Mouse (Mus musculus) right cerebral cortex, postnatal 14 days (tissue): ENCODE measurements around the gene Zfp672.
"Not testable (repeated sequence)": the region's sequence is repeated elsewhere in the genome, so short reads cannot be mapped to it uniquely, and the experiment has no call there.

Experiments used
- DNase-seq: peaks from one replicate; pipeline ENCODE4 v3.0.0; 2022

Gene Zfp672

GRCm38 (mm10) chr11:58323570-58324340, 6.4 kb downstream of the Zfp672 start:
- no peak for DNase-seq

- DNase-seq, result peak; percentile 96
Observed at GRCm38 (mm10) chr11:58322824-58323569, 7.1 kb downstream of the Zfp672 start.

DNA sequence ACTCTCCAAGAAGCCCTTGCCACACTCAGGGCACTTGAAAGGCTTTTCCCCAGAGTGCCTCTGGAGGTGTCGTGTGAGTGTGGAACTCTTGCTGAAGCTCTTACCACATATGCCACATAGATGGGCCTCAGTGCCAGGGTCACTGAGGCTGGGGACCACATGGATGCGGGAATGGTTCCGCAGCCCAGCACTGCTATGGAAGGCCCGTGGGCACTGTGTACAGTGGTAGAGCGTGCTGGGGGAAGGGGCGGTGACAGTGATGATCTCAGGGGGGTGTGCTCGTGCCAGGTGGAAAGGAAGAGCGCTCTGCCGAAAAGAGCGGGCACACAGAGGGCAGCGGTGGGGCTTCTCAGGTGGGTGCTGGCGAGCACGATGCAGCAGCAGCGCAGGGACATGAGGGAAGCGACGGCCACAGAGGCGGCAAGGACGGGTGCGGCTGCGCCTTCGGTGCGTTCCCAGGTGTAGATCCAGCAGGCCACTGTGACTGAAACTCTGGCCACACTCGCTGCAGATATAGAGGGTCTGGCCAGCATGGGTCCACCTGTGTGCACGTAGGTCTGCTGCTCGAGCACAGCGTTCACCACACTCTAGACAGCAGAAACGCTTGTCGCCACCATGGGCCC, 13.3 kb downstream of the Zfp672 start:
- no peak for DNase-seq

DNA sequence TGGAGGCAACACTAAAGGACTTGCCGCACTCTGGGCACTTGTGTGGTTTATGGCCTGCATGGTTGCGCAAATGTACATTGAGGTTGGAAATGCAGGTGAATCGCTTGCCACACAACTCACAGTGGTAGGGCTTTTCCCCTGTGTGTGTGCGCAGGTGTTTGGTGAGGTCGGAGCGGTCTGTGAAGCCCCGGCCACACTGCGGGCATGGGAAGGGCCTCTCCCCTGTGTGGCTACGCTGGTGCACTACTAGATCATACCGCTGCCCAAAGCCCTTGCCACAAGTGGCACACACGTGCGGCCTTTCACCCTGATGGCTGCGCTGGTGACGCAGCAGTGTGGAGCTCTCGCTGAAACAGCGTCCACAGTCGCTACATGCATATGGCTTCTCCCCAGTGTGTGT, 13.8 kb downstream of the Zfp672 start:
- no peak for DNase-seq

GRCm38 (mm10) chr11:58315536-58316168, 14.5 kb downstream of the Zfp672 start:
- DNase-seq, result no peak

- DNase-seq, result peak; percentile 30
Observed at GRCm38 (mm10) chr11:58314069-58314468, 16.1 kb downstream of the Zfp672 start.

DNA sequence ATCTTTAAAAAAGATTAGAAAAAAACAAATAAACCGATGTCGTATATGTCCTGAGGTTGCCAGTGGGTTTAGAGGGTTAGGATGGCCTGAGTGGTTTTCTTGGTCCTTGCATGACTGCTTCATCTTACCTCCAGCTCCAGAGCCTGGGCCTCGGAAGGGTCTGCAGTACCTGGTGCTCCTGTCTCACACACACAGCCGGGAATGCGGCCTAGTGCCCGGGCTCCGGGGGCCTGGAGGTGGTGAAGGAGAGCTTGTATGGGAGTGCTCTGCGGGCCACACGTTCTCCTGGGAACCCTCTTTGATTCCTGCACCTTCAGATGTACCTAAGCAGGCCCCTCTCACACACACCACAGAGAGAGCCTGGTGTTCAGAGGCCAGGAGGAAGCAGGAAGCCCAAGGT, 21.5 kb downstream of the Zfp672 start:
- no peak for DNase-seq

DNA sequence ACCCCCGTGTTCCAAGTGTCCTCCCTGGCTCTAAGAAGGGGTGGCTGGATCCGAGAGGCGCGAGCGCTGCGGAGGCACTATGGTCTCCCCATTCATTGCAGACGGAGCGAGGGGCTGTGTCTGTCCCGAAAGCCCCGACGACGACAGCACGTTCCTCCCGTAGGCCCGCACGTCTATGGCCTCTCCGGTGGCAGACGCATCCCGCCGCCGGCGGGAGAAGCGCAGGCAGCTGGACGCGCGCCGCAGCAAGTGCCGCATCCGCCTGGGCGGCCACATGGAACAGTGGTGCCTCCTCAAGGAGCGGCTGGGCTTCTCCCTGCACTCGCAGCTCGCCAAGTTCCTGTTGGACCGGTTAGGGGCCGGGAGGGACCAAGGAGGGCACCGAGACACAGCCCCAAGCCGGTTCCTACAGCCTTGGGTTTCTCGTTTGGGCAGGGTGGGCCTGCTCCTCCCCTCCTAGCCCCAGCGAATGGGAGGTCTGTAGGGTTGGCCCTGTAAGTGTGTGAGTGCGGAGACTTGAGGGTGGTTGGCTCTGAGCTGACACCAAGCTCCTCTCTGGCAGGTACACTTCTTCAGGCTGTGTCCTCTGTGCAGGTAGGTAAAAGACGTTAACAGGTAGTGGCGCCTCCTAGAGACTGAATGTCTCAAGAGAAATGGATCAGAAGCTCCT, 22.6 kb downstream of the Zfp672 start:
- DNase-seq, result peak; percentile 50

DNA sequence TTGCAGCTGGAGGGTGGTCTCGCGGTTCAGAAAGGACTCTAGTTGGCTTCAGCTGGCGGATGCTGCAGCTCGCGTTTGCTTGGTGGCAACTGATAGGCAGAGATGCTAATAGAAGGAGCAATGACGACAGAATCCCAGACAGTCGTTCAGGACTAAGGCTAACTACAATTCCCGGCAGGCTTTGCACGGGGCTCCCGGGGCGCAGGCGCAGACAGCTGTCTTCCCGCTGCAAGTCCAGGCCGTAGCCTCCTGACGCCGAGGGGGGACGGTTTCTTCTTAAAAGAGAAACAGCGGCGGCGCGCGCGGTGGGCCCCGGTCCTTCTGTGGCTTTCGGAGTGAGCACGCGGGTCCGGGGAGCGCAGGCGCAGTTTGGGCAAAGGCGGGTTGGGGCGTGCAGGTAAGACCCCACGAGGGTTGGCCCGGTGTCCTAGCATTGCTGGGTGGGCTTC, 23.3 kb downstream of the Zfp672 start, which contains the start of gene Zfp692:
Zfp692 (plus strand) TSS at position 210 of the 449 bp plus-strand sequence.
- DNase-seq, result peak; percentile 97

GRCm38 (mm10) chr11:58305299-58305698, 24.8 kb downstream of the Zfp672 start:
- not testable (repeated sequence) for DNase-seq

DNA sequence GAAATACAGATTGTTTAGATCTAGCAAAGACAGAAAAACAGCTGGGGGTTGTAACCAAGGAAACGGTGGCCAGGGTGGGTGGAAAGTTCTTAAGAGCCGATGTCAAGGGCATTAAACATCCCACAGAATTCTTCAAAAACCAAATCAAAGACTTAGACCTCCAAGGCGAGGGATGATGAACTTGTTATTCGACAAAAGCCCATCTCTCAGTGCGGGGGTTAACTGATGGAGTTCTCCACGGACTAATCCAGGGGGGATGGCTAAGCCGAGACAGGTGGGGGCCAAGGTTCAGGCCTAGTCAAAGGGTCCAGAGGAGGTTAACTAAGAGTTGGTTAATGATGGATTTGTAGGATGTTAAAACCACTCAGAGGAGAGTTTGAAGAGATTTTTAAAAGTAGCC, 26.5 kb downstream of the Zfp672 start:
- DNase-seq, result no peak

GRCm38 (mm10) chr11:58302774-58303445, 27.2 kb downstream of the Zfp672 start:
- no peak for DNase-seq

- peak; percentile 90 for DNase-seq
Observed at GRCm38 (mm10) chr11:58301837-58302754, 28.0 kb downstream of the Zfp672 start.

DNA sequence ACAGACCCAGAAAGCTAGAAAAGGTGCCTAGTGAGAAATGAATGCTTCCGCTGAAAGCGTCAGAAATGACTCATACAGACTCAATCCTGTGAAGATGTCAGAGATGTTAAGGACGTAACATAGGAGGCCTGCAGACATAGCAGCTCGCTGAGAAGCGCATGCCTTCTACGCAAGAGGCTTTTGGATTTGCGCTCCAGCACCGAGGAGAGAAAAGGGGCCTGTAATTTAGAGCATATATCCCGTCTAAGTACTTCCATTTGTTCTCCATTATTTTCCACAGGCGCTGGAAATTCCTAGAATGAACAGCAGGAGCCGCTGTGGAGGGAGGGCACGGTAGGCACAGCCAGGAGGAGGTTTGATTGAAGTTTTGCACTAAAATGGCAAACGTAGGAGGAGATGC, 29.1 kb downstream of the Zfp672 start:
- DNase-seq, result peak; percentile 60

- DNase-seq, result no peak
Observed at GRCm38 (mm10) chr11:58297396-58297795, 32.7 kb downstream of the Zfp672 start.

DNA sequence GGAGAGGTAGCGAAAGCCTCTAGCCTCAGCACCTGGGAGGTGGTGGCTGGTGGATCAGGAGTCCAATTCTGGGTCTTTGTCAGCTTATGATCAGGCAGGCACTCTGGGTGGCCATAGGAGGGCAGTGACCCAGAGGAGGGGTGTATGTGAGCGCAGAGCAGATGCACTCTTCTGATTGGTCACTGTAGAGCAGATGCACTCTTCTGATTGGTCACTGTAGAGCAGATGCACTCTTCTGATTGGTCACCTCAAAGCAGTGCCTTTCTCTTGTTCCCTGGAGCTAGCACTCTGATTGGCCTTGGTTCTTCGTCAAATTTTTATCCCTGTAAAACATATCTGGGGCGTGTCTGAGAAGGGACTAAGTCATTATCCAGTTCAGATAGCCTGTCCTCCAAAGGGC, 37.3 kb downstream of the Zfp672 start:
- DNase-seq, result no peak

GRCm38 (mm10) chr11:58290812-58291211, 39.3 kb downstream of the Zfp672 start:
- no peak for DNase-seq

- no peak for DNase-seq
Observed at GRCm38 (mm10) chr11:58289992-58290682, 40.0 kb downstream of the Zfp672 start.

DNA sequence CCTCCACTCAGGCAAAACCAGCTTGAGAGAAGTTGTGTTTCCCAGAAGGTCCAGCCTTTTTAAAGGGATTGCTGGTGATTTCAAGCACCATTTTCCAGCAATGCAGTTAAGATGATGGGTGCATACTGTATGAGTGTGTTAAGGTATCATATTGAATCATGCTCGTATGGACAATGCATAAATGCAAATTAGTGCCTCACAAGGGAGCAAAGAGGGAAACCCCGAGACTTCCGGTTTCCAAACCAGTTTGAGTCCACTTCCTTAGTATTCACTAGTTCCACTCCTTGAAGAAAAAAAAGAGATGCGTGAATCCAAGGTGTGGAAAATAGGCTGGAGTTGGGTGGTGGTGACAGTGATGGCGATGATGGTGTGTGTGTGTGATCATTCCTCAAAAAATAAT, 47.6 kb downstream of the Zfp672 start:
- no peak for DNase-seq

DNA sequence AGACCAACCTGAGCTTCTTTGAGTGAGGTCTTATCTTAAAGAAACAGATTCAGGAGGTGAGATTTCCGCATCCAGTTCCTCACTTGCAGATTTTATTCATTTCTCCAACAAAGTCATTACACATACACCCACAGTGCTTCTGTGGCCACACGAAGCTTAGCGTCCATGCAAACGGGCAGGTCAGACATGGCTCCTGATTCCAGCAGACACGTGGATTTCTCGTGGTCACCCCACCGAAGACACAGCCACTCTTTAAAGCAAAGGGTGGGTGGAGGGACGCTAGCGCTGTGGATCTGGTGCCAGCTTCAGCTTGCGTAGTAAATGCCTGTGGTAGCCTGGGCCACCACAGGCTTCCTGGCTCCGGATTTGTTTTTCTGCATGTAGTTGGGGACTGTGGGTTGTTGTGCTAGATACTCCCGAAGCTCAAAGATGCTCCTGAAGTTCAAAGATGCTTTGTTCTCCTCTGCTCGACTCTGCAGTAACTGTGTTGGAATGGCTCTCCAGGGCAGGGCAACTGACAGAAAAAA, 48.1 kb downstream of the Zfp672 start:
- DNase-seq, result no peak
